Mouse (Mus musculus) CH12.LX (cell line): ENCODE measurements at regions not wholly inside any gene's neighbourhood (a gene's known extent, or its start where the extent isn't known, plus 50 kb on each side); places are given as distances from the start of the nearest gene placed in this dataset.

Experiments used
- EP300 ChIP-seq: IDR thresholded peaks from 2 replicates; pipeline ENCODE4 v1.6.1; 2011; ENCODE audit warnings: low read length, improper control_type of control experiment
- GABPA ChIP-seq: IDR thresholded peaks from 2 replicates; pipeline ENCODE4 v1.6.1; 2012; ENCODE audit warnings: low read depth, low read length, improper control_type of control experiment, inconsistent platforms; ENCODE audit not compliant: insufficient replicate concordance
- MAZ ChIP-seq: IDR thresholded peaks from 2 replicates; pipeline ENCODE4 v1.6.1; 2012; ENCODE audit warnings: low read depth, mild to moderate bottlenecking, inconsistent platforms, low read length, improper control_type of control experiment, moderate library complexity
- MXI1 ChIP-seq: IDR thresholded peaks from 2 replicates; pipeline ENCODE4 v1.6.1; 2011; ENCODE audit warnings: mild to moderate bottlenecking, low read depth, low read length, improper control_type of control experiment
- POLR2AphosphoS2 ChIP-seq: IDR thresholded peaks from 2 replicates; pipeline ENCODE4 v1.6.1; 2011; ENCODE audit warnings: low read depth, low read length, improper control_type of control experiment
- SIN3A ChIP-seq: IDR thresholded peaks from 2 replicates; pipeline ENCODE4 v1.6.1; 2012; ENCODE audit warnings: low read length, improper control_type of control experiment, inconsistent platforms
- ZNF384 ChIP-seq: IDR thresholded peaks from 2 replicates; pipeline ENCODE4 v1.6.1; 2012; ENCODE audit warnings: low read depth, low read length, improper control_type of control experiment, inconsistent platforms

DNA sequence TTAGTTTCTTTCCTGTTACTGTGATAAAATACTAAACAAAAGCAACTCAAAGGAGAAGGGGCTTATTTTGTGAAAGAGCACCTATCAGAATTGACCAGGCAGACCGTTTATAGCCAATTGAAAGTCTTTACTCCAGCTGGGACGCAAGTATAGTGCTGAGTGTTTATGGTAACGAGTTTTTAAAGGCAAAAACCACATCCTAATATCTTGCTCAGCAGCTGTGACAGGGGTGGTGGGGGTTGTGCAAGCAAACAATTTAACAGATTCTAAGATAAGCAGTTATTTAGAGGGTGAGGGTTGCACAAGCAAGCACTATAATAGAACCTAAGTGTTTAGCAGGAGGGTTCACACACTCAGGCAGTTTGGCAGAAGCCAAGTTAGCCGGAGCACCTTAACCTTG is 74.0 kb downstream of the Tnfaip3 start:
- TF ChIP-seq ZNF384 (no peak), MXI1 (no peak), SIN3A (no peak), GABPA (no peak), MAZ (no peak), EP300 (no peak), POLR2AphosphoS2 (no peak)
